Mouse (Mus musculus) thymus, adult 2 months (tissue): Measurements from ENCODE around the gene 5530401A14Rik.

Experiments
- CTCF ChIP-seq: fragments of 200-500 bp; IDR thresholded peaks from 2 replicates; pipeline ENCODE4 v1.5.1; 2012; ENCODE audit warnings: mild to moderate bottlenecking, control low read depth, low read length, moderate library complexity, borderline replicate concordance; ENCODE audit not compliant: control insufficient read depth, poor library complexity, insufficient read depth; ENCODE audit errors: extremely low read depth
- POLR2A ChIP-seq: fragments of 200-500 bp; IDR thresholded peaks from 2 replicates; pipeline ENCODE4 v1.6.1; 2012; ENCODE audit warnings: mild to moderate bottlenecking, low read length, control low read depth, moderate library complexity; ENCODE audit not compliant: control insufficient read depth, poor library complexity, insufficient read depth; ENCODE audit errors: extremely low read depth

DNA sequence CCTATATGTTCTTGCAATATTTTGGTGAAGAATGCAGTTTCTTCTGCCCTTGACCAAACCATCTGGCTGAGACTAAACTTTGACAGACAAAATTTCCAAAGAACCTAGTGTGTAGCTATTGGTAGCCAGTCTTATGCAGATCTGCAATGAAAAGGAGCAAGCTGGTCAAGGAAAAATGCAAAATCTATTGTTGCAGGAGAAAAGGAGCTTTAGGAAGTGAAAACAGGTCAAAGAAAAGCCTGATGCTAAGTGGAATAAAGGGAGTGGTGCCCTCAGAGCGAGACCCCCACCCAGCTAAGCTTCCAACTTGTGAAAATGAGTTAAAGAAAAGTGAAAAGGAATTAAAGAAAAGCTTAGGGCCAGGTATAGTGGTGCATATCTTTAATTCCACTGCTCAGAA lies 28.1 kb upstream of the 5530401A14Rik start:
- no peak for TF ChIP-seq POLR2A
- no peak for TF ChIP-seq CTCF
